10 mouse cellular contexts compared by ENCODE assay signal in the genomic region with DNA sequence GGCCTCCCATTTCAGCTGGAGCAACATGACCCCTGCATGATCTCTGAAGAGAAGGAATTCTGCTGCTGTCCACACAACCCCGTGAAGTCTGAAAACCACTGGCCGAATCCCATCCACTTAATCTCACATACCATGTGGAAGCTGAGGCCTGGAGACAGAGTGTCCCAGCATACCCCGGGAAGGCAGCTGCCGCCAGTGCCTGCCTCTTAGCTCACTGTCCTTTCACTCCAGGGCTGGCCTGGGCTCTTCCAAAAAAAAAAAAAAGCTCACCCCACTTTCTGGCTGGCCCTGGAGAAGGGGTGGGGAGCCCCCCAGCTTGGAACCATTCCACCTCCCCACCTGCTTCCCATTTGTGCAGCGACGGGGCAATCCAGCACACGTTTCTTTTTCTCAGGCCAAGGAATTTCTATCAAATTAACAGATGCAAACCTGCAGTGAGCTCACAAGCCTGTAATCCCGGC. TPM values are rescaled to one million over a fixed set of nuclear protein-coding genes. Genes with fewer than 3 reads are reported as not detected.
DNase-seq lines count a peak whose midpoint lies in the region; ATAC-seq lines count a peak whose summit lies in the region.
"Had no signal": no experiment of that assay in that cellular context is flagged by ENCODE, and none has a peak within 500 bp of the region (broad histone marks: within the 10 kb centered on the region; RNA-seq: fewer than 3 reads in every experiment).

No protein-coding gene starts in this region.

- WGBS in embryonic facial prominence, embryonic 14.5 days: 15% methylated on average over 8 of the region's 8 CpGs
- WGBS in heart, embryonic 12.5 days: 26% methylated on average over 8 of the region's 8 CpGs

- peak; percentile 53 for DNase-seq in kidney, postnatal 10 days
- no peak for DNase-seq in kidney, adult 11 months
- peak; percentile 83 for DNase-seq in embryonic facial prominence, embryonic 14.5 days (ENCODE audit: low spot score)
- peak; percentile 2 for DNase-seq in skeletal muscle tissue, adult 2 months (ENCODE audit: low read depth, low spot score)
- no peak for DNase-seq in layer of hippocampus, postnatal 36 days
- no peak for DNase-seq in spleen, postnatal 36 days (ENCODE audit: low spot score in 2 of 2)
- DNase-seq: right cerebral cortex, adult 18-20 months; thymus, postnatal 25 days had no signal

- no peaks in the 10 kb centered on the region for H3K27me3 ChIP-seq in embryonic facial prominence, embryonic 14.5 days (replicated peaks; ENCODE audit: control insufficient read depth, insufficient read depth, low read length)
- no peaks in the 10 kb centered on the region for H3K27me3 ChIP-seq in heart, embryonic 12.5 days (replicated peaks)
- H3K27me3 ChIP-seq: liver, embryonic 15.5 days had no signal

- peak overlapping the region; percentile 72 for H3K27ac ChIP-seq in embryonic facial prominence, embryonic 14.5 days (replicated peaks; ENCODE audit: low read depth, low read length)
- H3K27ac ChIP-seq in heart, embryonic 12.5 days (ENCODE audit: poor library complexity, severe bottlenecking): peak overlapping the region; percentile 43
- H3K27ac ChIP-seq: liver, embryonic 15.5 days had no signal

- ATAC-seq in embryonic facial prominence, embryonic 14.5 days (ENCODE audit: low read depth): peak; percentile 61
- ATAC-seq in heart, embryonic 12.5 days (ENCODE audit: insufficient number of reproducible peaks, low FRiP score): no peak

- H3K4me3 ChIP-seq in embryonic facial prominence, embryonic 14.5 days (ENCODE audit: low read depth, low read length): no peak overlapping the region
- H3K4me3 ChIP-seq in heart, embryonic 12.5 days: no peak overlapping the region
- H3K4me3 ChIP-seq: liver, embryonic 15.5 days had no signal

- H3K9ac ChIP-seq in embryonic facial prominence, embryonic 14.5 days (ENCODE audit: low read depth, low read length): no peak overlapping the region
- no peak overlapping the region for H3K9ac ChIP-seq in heart, embryonic 12.5 days
- H3K9ac ChIP-seq: liver, embryonic 15.5 days had no signal

- H3K9me3 ChIP-seq in embryonic facial prominence, embryonic 14.5 days (ENCODE audit: control insufficient read depth, low read length): no peaks in the 10 kb centered on the region
- H3K9me3 ChIP-seq in heart, embryonic 12.5 days (replicated peaks): no peaks in the 10 kb centered on the region
- H3K9me3 ChIP-seq: liver, embryonic 15.5 days had no signal

- peaks cover 34% of the 10 kb centered on the region for H3K4me1 ChIP-seq in embryonic facial prominence, embryonic 14.5 days (ENCODE audit: control insufficient read depth, insufficient read depth, low read length)
- H3K4me1 ChIP-seq in heart, embryonic 12.5 days (replicated peaks): peaks cover 33% of the 10 kb centered on the region
- H3K4me1 ChIP-seq: liver, embryonic 15.5 days had no signal

- H3K4me2 ChIP-seq in embryonic facial prominence, embryonic 14.5 days (ENCODE audit: low read depth, low read length): no peak overlapping the region
- H3K4me2 ChIP-seq in heart, embryonic 12.5 days: no peak overlapping the region
- H3K4me2 ChIP-seq: liver, embryonic 15.5 days had no signal

- no peaks in the 10 kb centered on the region for H3K36me3 ChIP-seq in embryonic facial prominence, embryonic 14.5 days (ENCODE audit: control insufficient read depth, insufficient read depth, low read length)
- no peaks in the 10 kb centered on the region for H3K36me3 ChIP-seq in heart, embryonic 12.5 days
- H3K36me3 ChIP-seq: liver, embryonic 15.5 days had no signal

RNA-seq across cellular contexts. Expression of a gene that starts 32.9 kb away (rescaled TPM):
- 12.6 and 17.3 TPM in 2 replicates for polyA plus RNA-seq in embryonic facial prominence, embryonic 14.5 days (2014; fragmentation: Nextera tagmentation; extraction: Ambion mirVana)
- polyA plus RNA-seq in heart, embryonic 12.5 days (2016; fragmentation: Nextera tagmentation; extraction: Ambion mirVana): 16.3 and 16.6 TPM in 2 replicates
- 10 to 100 TPM; 19.3 to 21.8 TPM for total RNA-seq in layer of hippocampus, postnatal 36 days (2021)

Comparison
In these comparisons a context has a peak if more than half of its experiments do, and no peak if none do; other contexts are left out.
1. DNase-seq: peak in kidney, postnatal 10 days (single experiment), embryonic facial prominence, embryonic 14.5 days (single experiment) and skeletal muscle tissue, adult 2 months (single experiment); none in kidney, adult 11 months (single experiment), layer of hippocampus, postnatal 36 days (0 of 2) and spleen, postnatal 36 days (0 of 2).